Mouse (Mus musculus): ENCODE measurements around the gene Phrf1. TPM values are rescaled to one million over a fixed set of nuclear protein-coding genes. Genes with fewer than 3 reads are reported as not detected.
A peak's percentile ranks its signal among the peaks of the same experiment; 100 is the strongest.

Gene Phrf1
- polyA plus RNA-seq, 1 experiment, result 82.9 TPM

DNA sequence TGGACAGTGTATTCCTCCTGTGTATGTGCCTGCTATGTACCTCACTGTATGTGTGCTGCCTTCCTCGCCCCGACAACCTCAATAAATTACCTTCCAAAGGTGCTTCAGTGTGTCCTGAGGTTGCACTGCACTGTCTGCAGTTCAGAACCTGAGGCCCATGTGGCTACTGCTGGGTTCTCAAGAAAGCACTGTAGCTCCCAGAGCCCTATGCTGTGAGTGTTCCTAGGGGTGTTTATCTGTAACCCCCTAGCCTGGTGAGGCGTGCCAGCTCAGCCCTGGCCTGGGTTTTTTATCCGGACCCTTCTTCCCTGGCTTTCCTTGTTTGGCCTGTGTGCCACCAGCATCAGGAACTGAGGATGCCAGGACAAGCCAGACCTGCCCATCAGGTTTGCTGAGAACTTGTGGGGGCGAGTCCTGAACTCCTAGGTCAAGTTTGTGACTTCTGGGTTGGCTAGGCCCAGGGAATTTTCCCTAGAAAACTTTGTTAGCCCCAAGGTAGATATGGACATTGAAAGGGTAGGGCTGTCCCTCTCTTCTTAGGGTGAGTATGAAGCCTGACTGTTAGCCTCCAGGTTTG, 9.9 kb upstream of the Phrf1 start:
- H3K4me3 ChIP-seq (replicated peaks), result peak overlapping the region; percentile 42
- H3K4me1 ChIP-seq, result peaks cover 88% of the 10 kb centered on the region
- H3K27me3 ChIP-seq (replicated peaks), result peaks cover 4% of the 10 kb centered on the region
- H3K9me3 ChIP-seq, result no peaks in the 10 kb centered on the region
- no peak for TF ChIP-seq GATA1 (IDR thresholded peaks at IDR 0.05; ENCODE audit: borderline replicate concordance, low read length)
- no peak for TF ChIP-seq FLI1 (IDR thresholded peaks at IDR 0.05; ENCODE audit: low read length)
- peaks cover 43% of the 10 kb centered on the region for H3K36me3 ChIP-seq (replicated peaks; ENCODE audit: low read length)

- Histone ChIP-seq H3K4me3 (replicated peaks) (peak overlapping the region; percentile 99), H3K4me1 (peaks cover 85% of the 10 kb centered on the region), H3K36me3 (replicated peaks; ENCODE audit: low read length) (peaks cover 43% of the 10 kb centered on the region), H3K9me3 (no peaks in the 10 kb centered on the region), H3K27me3 (replicated peaks) (no peaks in the 10 kb centered on the region)
- no peak for TF ChIP-seq FLI1 (IDR thresholded peaks at IDR 0.05; ENCODE audit: low read length)
- TF ChIP-seq GATA1 (IDR thresholded peaks at IDR 0.05; ENCODE audit: borderline replicate concordance, low read length), result no peak
Measured at GRCm38 (mm10) chr7:141219558-141220099, 9.0 kb upstream of the Phrf1 start.

DNA sequence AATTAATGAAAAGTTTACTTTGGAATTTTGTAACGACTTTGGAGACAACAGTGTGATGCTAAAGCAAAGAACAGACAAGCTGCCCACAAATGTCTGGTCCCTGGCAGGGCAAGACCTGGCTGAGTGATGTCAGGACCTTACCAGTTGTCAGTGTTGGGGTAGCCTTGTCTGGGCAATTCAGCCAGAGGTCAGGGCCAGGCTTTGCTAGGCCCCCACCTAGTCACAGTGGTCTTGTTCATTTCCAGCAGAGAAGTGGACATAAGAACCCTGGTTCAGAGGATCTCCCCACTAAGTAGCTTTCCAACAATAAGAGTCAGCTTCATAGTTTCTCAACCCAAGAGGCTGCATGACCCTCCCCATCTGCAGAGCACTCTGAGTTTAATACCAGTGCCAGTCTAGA, 8.2 kb upstream of the Phrf1 start:
- peaks cover 79% of the 10 kb centered on the region for H3K4me1 ChIP-seq
- H3K36me3 ChIP-seq (replicated peaks; ENCODE audit: low read length), result peaks cover 43% of the 10 kb centered on the region
- peak overlapping the region; percentile 99 for H3K4me3 ChIP-seq (replicated peaks)
- H3K27me3 ChIP-seq (replicated peaks), result no peaks in the 10 kb centered on the region
- TF ChIP-seq FLI1 (IDR thresholded peaks at IDR 0.05; ENCODE audit: low read length) (no peak), GATA1 (IDR thresholded peaks at IDR 0.05; ENCODE audit: borderline replicate concordance, low read length) (no peak)
- no peaks in the 10 kb centered on the region for H3K9me3 ChIP-seq

GRCm38 (mm10) chr7:141221249-141222125, 7.1 kb upstream of the Phrf1 start:
- H3K27me3 ChIP-seq (replicated peaks), result no peaks in the 10 kb centered on the region
- peak overlapping the region; percentile 99 for H3K4me3 ChIP-seq (replicated peaks)
- H3K9me3 ChIP-seq, result no peaks in the 10 kb centered on the region
- TF ChIP-seq GATA1 (IDR thresholded peaks at IDR 0.05; ENCODE audit: borderline replicate concordance, low read length) (no peak), FLI1 (IDR thresholded peaks at IDR 0.05; ENCODE audit: low read length) (no peak)
- H3K36me3 ChIP-seq (replicated peaks; ENCODE audit: low read length), result peaks cover 43% of the 10 kb centered on the region
- peaks cover 71% of the 10 kb centered on the region for H3K4me1 ChIP-seq

DNA sequence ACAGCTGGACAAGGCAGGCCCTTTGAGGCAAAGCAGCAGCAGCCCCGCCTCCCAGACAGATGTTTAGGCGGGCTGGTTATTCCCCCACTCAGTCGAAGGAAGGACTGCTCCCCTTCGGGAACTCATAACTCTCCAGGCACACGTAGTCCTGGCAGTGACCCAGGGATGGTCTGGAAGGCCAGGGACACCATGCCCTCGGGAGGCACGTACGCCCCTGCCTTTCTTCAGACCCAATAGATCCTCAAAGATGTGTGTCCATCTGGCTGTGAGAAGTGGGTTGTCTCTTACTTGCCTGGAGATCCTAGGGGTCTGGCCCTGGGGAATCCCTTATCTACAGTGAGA, 6.5 kb upstream of the Phrf1 start:
- Histone ChIP-seq H3K4me1 (peaks cover 67% of the 10 kb centered on the region), H3K9me3 (no peaks in the 10 kb centered on the region), H3K27me3 (replicated peaks) (no peaks in the 10 kb centered on the region), H3K36me3 (replicated peaks; ENCODE audit: low read length) (peaks cover 40% of the 10 kb centered on the region), H3K4me3 (replicated peaks) (peak overlapping the region; percentile 99)
- TF ChIP-seq GATA1 (IDR thresholded peaks at IDR 0.05; ENCODE audit: borderline replicate concordance, low read length), result no peak
- no peak for TF ChIP-seq FLI1 (IDR thresholded peaks at IDR 0.05; ENCODE audit: low read length)

- no peaks in the 10 kb centered on the region for H3K27me3 ChIP-seq (replicated peaks)
- H3K9me3 ChIP-seq, result no peaks in the 10 kb centered on the region
- no peak for TF ChIP-seq FLI1 (IDR thresholded peaks at IDR 0.05; ENCODE audit: low read length)
- TF ChIP-seq GATA1 (IDR thresholded peaks at IDR 0.05; ENCODE audit: borderline replicate concordance, low read length), result no peak
- H3K4me3 ChIP-seq (replicated peaks), result peak overlapping the region; percentile 99
- peaks cover 33% of the 10 kb centered on the region for H3K36me3 ChIP-seq (replicated peaks; ENCODE audit: low read length)
- H3K4me1 ChIP-seq, result peaks cover 66% of the 10 kb centered on the region
Measured at GRCm38 (mm10) chr7:141222696-141223215, 5.8 kb upstream of the Phrf1 start.

DNA sequence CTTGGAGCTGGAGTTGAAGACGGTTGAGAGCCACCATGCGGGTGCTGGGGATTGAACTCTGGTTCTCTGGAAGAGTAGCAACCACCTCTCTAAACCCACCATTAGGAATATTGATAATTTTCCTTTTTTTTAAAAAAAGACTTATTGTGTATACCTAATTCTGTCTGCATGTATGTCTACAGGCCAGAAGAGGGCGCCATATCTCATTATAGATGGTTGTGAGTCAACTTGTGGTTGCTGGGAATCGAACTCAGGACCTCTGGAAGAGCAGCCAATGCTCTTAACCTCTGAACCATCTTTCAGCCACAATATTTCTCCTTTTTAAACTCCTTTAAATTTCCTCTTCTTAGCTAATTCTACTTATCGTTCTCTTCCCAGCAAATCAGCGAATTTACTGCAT, 2.0 kb upstream of the Phrf1 start:
- Histone ChIP-seq H3K27me3 (replicated peaks) (no peaks in the 10 kb centered on the region), H3K9me3 (no peaks in the 10 kb centered on the region), H3K36me3 (replicated peaks; ENCODE audit: low read length) (peaks cover 10% of the 10 kb centered on the region), H3K4me3 (replicated peaks) (no peak overlapping the region), H3K4me1 (peaks cover 57% of the 10 kb centered on the region)
- TF ChIP-seq GATA1 (IDR thresholded peaks at IDR 0.05; ENCODE audit: borderline replicate concordance, low read length) (no peak), FLI1 (IDR thresholded peaks at IDR 0.05; ENCODE audit: low read length) (no peak)

DNA sequence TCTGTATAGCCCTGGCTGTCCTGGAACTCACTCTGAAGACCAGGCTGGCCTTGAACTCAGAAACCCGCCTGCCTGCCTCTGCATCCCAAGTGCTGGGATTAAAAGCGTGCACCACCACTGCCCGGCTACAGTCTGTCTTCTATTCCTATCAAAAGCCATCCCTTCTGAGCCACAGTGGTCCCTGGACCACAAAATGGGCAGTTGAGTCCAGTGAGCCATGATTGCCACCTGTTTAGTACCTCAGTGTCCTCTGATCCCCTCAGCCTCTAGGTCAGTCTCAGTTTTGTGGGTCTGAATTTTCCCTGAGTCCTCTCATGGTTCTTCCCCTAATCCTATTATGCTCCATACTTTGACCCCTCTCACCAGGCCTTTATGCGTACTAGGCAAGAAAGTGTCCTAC, 788 bp upstream of the Phrf1 start:
- H3K4me3 ChIP-seq (replicated peaks), result peak overlapping the region; percentile 92
- no peak for TF ChIP-seq GATA1 (IDR thresholded peaks at IDR 0.05; ENCODE audit: borderline replicate concordance, low read length)
- TF ChIP-seq FLI1 (IDR thresholded peaks at IDR 0.05; ENCODE audit: low read length), result no peak
- peaks cover 23% of the 10 kb centered on the region for H3K36me3 ChIP-seq (replicated peaks; ENCODE audit: low read length)
- H3K4me1 ChIP-seq, result peaks cover 57% of the 10 kb centered on the region
- H3K9me3 ChIP-seq, result no peaks in the 10 kb centered on the region
- no peaks in the 10 kb centered on the region for H3K27me3 ChIP-seq (replicated peaks)

DNA sequence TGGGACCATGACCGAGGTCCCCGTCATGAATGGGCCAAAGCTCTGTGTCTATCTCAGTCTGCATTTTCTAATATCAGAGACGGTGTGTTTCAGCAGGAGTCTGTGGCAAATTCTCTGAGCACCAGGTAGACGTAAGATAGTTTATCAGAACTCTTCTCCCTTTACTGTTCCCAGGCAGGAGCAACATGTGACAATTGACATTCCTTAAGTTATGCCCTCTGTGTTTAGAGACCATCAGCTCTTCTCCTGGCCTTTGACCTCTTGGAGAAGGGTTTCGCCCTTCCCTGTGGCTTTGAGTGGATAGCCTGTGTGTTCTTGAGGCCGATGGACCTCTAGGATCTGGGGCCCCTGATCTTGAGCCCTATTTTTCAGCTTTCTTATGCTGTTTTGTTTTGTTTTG, 1.1 kb downstream of the Phrf1 start:
- Histone ChIP-seq H3K4me1 (peaks cover 55% of the 10 kb centered on the region), H3K9me3 (no peaks in the 10 kb centered on the region), H3K36me3 (replicated peaks; ENCODE audit: low read length) (peaks cover 42% of the 10 kb centered on the region), H3K27me3 (replicated peaks) (no peaks in the 10 kb centered on the region), H3K4me3 (replicated peaks) (peak overlapping the region; percentile 92)
- no peak for TF ChIP-seq GATA1 (IDR thresholded peaks at IDR 0.05; ENCODE audit: borderline replicate concordance, low read length)
- TF ChIP-seq FLI1 (IDR thresholded peaks at IDR 0.05; ENCODE audit: low read length), result no peak

DNA sequence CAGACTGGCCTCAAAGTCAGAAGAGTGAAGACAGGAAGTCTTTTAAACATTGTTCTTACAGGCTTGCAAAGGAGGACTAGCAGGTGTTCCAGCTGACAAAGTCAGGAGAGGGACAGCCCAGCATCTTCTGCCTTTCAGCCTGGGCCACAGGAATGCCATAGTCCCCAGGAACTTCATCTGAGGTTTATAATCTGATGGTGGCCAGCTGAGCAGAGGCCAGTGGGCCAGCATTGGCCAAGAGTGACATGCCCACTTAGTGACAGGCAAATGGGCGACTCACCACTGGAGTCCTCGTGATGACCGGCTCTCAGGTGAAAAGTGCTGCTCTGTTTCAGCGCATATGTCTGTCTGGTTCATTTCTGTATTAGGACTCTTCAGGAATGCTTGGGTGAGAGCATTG, 2.0 kb downstream of the Phrf1 start:
- Histone ChIP-seq H3K4me1 (peaks cover 52% of the 10 kb centered on the region), H3K36me3 (replicated peaks; ENCODE audit: low read length) (peaks cover 51% of the 10 kb centered on the region), H3K4me3 (replicated peaks) (peak overlapping the region; percentile 79), H3K9me3 (no peaks in the 10 kb centered on the region), H3K27me3 (replicated peaks) (no peaks in the 10 kb centered on the region)
- TF ChIP-seq GATA1 (IDR thresholded peaks at IDR 0.05; ENCODE audit: borderline replicate concordance, low read length), result no peak
- no peak for TF ChIP-seq FLI1 (IDR thresholded peaks at IDR 0.05; ENCODE audit: low read length)
